Mouse (Mus musculus) CD4-positive naive resting alpha-beta T cell, adult 57 days (primary cell): ENCODE data around the gene Gm9922. TPM values are rescaled to one million over a fixed set of nuclear protein-coding genes. Genes with fewer than 3 reads are reported as not detected.

Source experiments
- total RNA-seq: library from RNA; stranded (reverse); gene quantifications from one replicate; pipeline ENCODE4 v1.2.4, GENCODE M21; 2023

Gm9922 gene
- total RNA-seq = not detected

GRCm38 (mm10) chr14:101729237-101729971 lies at the start of gene Gm9922, which contains the start of gene Lmo7:
TSS of gene Gm9922 (minus strand) at chr14:101729814.
TSS of gene Lmo7 (plus strand) at chr14:101729957.

Other genes with a start within 250 kb of the Gm9922 start
- gene Tbc1d4, start 120.6 kb downstream of the Gm9922 start, total RNA-seq = 35.7 TPM
- gene Commd6, start 89.1 kb downstream of the Gm9922 start, total RNA-seq = 51.1 TPM
- 34.8 TPM for gene Uchl3, start 75.8 kb downstream of the Gm9922 start, total RNA-seq
- 0.15 TPM for gene Lmo7, start 143 bp upstream of the Gm9922 start, total RNA-seq